Comparison of ENCODE assay signal across 8 mouse cellular contexts in genomic region chr4:148626623-148627185, GRCm38 (mm10). TPM values are rescaled to one million over a fixed set of nuclear protein-coding genes. Genes with fewer than 3 reads are reported as not detected.
DNase-seq lines count a peak whose midpoint lies in the region; ATAC-seq lines count a peak whose summit lies in the region.

TSS of gene Tardbp (minus strand) at chr4:148627019.

- H3K4me1 ChIP-seq in hindbrain, embryonic 11.5 days (replicated peaks; ENCODE audit: control insufficient read depth, insufficient read depth, low read length), result no peaks in the 10 kb centered on the region; the same call in 1 of the 2 replicates

- peak within 1 kb of the TSS; percentile 40 for H3K4me2 ChIP-seq in hindbrain, embryonic 11.5 days (replicated peaks; ENCODE audit: low read depth, low read length)

- H3K4me3 ChIP-seq in hindbrain, embryonic 11.5 days (ENCODE audit: low read depth, low read length), result peak within 1 kb of the TSS; percentile 100

- WGBS in hindbrain, embryonic 11.5 days, result under 1% methylated on average over 49 of the region's 51 CpGs

- peak; percentile 97 for DNase-seq in MN1 (ENCODE audit: low spot score)
- peak; percentile 94 for DNase-seq in cerebellum, adult 9-10 months
- peak; percentile 86 to 96 for DNase-seq in frontal cortex, adult 2 months (ENCODE audit: extremely low spot score in 1 of 2, low spot score in 1 of 2)
- DNase-seq in hindbrain, embryonic 11.5 days (ENCODE audit: low spot score), result peak; percentile 98
- DNase-seq in layer of hippocampus, postnatal 10 days (ENCODE audit: low spot score in 2 of 2), result peak; percentile 95 to 97
- DNase-seq in lung, postnatal 10 days, result peak; percentile 98
- DNase-seq in ovary, postnatal 36 days (ENCODE audit: low spot score), result peak; percentile 97
- DNase-seq in thymus, postnatal 25 days, result peak; percentile 97

- no peaks in the 10 kb centered on the region for H3K27me3 ChIP-seq in hindbrain, embryonic 11.5 days (ENCODE audit: control insufficient read depth, insufficient read depth, low read length)

- peaks cover 13% of the 10 kb centered on the region for H3K36me3 ChIP-seq in hindbrain, embryonic 11.5 days (ENCODE audit: control insufficient read depth, insufficient read depth, low read length)

- H3K9ac ChIP-seq in hindbrain, embryonic 11.5 days (ENCODE audit: low read depth, low read length), result peak within 1 kb of the TSS; percentile 100

- peak within 1 kb of the TSS; percentile 87 for H3K27ac ChIP-seq in hindbrain, embryonic 11.5 days (ENCODE audit: low read depth, low read length)

- no peaks in the 10 kb centered on the region for H3K9me3 ChIP-seq in hindbrain, embryonic 11.5 days (ENCODE audit: control insufficient read depth, low read length)

- peak; percentile 95 for ATAC-seq in hindbrain, embryonic 11.5 days (ENCODE audit: low FRiP score)

RNA-seq across cellular contexts. Expression of gene Tardbp, which starts in this region (rescaled TPM):
- polyA plus RNA-seq in frontal cortex, adult 2 months (2012; rRNA removed), result 286 and 304 TPM in 2 replicates
- 199 and 210 TPM in 2 replicates for polyA plus RNA-seq in hindbrain, embryonic 11.5 days (2014; fragmentation: Nextera tagmentation; extraction: Ambion mirVana)
- 100 to 1,000 TPM; 199 to 221 TPM for total RNA-seq in layer of hippocampus, postnatal 10 days (2021)

Comparison
In these comparisons a context has a peak if more than half of its experiments do, and no peak if none do; other contexts are left out.
1. Peak in every context shown above with its lines: DNase-seq, ATAC-seq, H3K4me3 ChIP-seq and H3K27ac ChIP-seq.